Mouse (Mus musculus): ENCODE results near the gene Trappc10. TPM values are rescaled to one million over a fixed set of nuclear protein-coding genes. Genes with fewer than 3 reads are reported as not detected.
A peak's percentile ranks its signal among the peaks of the same experiment; 100 is the strongest.

Trappc10 gene
- polyA plus RNA-seq, 1 experiment from 2014 or later: 28.4 TPM

DNA sequence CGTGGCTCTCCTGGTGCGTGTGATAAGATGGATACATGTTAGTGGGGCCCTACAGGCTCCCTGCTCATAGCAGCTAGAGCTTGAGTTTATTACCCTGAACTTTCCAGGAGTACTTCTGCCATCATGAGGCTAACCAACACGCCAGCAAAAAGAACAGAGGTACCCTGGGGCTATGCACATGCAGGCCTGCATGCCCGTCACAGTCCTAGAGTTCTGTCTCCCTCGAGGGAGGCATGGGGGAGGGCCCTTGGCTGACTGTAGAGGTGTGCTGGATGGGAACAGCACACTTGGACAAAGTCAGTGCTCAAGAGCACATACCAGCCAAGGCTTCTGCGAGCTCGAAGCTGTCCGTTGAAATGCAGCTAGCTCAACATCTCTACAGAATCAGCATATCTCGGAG lies 36.0 kb upstream of the Trappc10 start:
- Histone ChIP-seq H3K4me2 (no peak overlapping the region), H3K9ac (replicated peaks) (no peak overlapping the region), H3K4me3 (replicated peaks) (no peak overlapping the region), H3K36me3 (peaks cover 72% of the 10 kb centered on the region), H3K4me1 (no peaks in the 10 kb centered on the region), H3K9me3 (replicated peaks) (no peaks in the 10 kb centered on the region), H3K27ac (replicated peaks) (no peak overlapping the region), H3K27me3 (replicated peaks) (no peaks in the 10 kb centered on the region)
- ATAC-seq (ENCODE audit: low FRiP score): no peak
- WGBS: 87% methylated on average over 9 of the region's 9 CpGs

DNA sequence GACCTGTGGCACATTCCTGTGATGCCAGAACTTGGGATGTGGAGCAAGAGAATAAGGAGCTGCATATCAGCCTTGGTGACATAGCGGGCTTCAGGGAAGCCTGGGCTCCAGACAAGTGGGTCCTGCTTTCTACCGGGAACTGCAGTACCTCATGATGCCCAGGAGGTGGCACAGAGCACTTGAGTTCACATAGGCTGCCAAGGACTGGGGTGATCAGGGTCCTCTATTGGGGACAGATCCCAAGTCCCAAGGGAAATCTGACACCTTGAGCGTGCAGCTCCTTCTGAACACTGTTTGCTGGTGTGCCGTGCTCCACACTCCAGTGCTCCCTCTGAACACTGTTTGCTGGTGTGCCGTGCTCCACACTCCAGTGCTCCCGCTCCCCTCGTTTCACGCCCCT lies 34.8 kb upstream of the Trappc10 start:
- 46% methylated on average over 8 of the region's 8 CpGs for WGBS
- H3K27ac ChIP-seq (replicated peaks): no peak overlapping the region
- peak; percentile 75 for ATAC-seq (ENCODE audit: low FRiP score)
- no peaks in the 10 kb centered on the region for H3K27me3 ChIP-seq (replicated peaks)
- no peak overlapping the region for H3K4me3 ChIP-seq (replicated peaks)
- H3K4me1 ChIP-seq: no peaks in the 10 kb centered on the region
- H3K4me2 ChIP-seq: no peak overlapping the region
- no peak overlapping the region for H3K9ac ChIP-seq (replicated peaks)
- peaks cover 78% of the 10 kb centered on the region for H3K36me3 ChIP-seq
- H3K9me3 ChIP-seq (replicated peaks): no peaks in the 10 kb centered on the region

DNA sequence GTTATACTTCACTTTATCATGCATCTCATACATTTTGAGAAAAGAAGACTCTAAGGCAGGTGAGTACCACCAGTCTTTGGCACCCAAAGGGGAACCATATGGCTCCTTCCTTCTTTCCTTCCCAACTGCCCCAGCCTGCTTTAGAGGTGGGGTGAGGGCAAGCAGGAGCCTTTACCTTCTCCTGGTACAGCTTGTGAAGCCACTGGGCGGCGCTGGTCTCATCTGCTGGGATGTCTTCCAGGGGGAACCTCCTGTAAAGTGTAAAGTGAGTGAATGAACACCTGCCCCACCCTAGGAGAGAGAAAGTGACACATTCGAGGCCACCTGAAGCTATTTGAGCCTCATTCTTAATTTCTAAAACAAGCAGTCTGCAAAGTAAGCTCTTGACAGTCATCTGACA lies 33.4 kb upstream of the Trappc10 start:
- H3K27me3 ChIP-seq (replicated peaks): no peaks in the 10 kb centered on the region
- WGBS: 83% methylated on average over 3 of the region's 3 CpGs
- no peak for ATAC-seq (ENCODE audit: low FRiP score)
- H3K9ac ChIP-seq (replicated peaks): no peak overlapping the region
- H3K36me3 ChIP-seq: peaks cover 79% of the 10 kb centered on the region
- H3K9me3 ChIP-seq (replicated peaks): no peaks in the 10 kb centered on the region
- H3K4me2 ChIP-seq: no peak overlapping the region
- no peak overlapping the region for H3K27ac ChIP-seq (replicated peaks)
- no peak overlapping the region for H3K4me3 ChIP-seq (replicated peaks)
- H3K4me1 ChIP-seq: no peaks in the 10 kb centered on the region

DNA sequence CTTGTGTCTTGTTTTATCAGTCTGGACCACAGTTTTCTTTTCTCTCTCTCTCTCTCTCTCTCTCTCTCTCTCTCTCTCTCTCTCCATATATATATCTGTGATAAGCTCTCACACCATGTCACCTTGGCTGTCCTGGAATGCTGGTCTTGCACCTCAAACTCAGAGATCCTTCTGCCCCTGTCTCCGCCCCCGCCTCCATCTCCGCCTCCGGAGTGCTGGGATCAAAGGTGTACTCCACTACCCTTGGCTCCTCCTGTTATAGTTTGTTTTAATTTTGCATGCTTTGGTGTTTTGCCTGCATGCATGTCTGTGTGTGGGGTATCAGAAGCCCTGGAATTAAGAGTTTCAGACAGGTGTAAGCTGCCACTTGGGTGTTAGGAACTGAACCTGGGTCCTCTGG lies 31.8 kb upstream of the Trappc10 start:
- Histone ChIP-seq H3K9ac (replicated peaks) (no peak overlapping the region), H3K4me3 (replicated peaks) (no peak overlapping the region), H3K27me3 (replicated peaks) (no peaks in the 10 kb centered on the region), H3K4me1 (no peaks in the 10 kb centered on the region), H3K27ac (replicated peaks) (no peak overlapping the region), H3K9me3 (replicated peaks) (no peaks in the 10 kb centered on the region), H3K4me2 (no peak overlapping the region), H3K36me3 (peaks cover 77% of the 10 kb centered on the region)
- WGBS: 93% methylated on average over 4 of the region's 4 CpGs
- ATAC-seq (ENCODE audit: low FRiP score): no peak

DNA sequence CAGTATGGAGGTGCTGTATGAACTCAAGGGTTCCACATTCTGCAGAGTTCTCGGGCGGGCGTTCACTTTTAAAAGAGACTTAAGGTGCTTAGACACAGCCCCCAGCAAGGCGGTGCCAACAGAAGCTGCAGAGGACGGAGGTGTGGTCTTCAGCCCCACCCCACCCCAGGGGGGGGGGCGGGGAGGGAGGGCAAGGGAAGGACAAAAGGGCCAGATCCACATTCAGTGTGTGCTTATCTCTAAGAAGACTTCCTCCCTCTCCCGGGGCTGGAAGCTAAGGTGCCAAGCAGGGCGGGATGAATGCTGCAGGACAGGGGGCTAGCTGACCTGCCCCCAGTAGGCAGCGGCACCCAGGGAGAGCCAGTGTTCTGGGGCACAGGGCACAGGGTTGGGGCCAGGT lies 28.5 kb upstream of the Trappc10 start:
- no peaks in the 10 kb centered on the region for H3K4me1 ChIP-seq
- H3K9ac ChIP-seq (replicated peaks): no peak overlapping the region
- H3K4me3 ChIP-seq (replicated peaks): no peak overlapping the region
- 60% methylated on average over 8 of the region's 9 CpGs for WGBS
- no peak overlapping the region for H3K27ac ChIP-seq (replicated peaks)
- ATAC-seq (ENCODE audit: low FRiP score): no peak
- H3K4me2 ChIP-seq: no peak overlapping the region
- no peaks in the 10 kb centered on the region for H3K9me3 ChIP-seq (replicated peaks)
- H3K27me3 ChIP-seq (replicated peaks): no peaks in the 10 kb centered on the region
- peaks cover 61% of the 10 kb centered on the region for H3K36me3 ChIP-seq

DNA sequence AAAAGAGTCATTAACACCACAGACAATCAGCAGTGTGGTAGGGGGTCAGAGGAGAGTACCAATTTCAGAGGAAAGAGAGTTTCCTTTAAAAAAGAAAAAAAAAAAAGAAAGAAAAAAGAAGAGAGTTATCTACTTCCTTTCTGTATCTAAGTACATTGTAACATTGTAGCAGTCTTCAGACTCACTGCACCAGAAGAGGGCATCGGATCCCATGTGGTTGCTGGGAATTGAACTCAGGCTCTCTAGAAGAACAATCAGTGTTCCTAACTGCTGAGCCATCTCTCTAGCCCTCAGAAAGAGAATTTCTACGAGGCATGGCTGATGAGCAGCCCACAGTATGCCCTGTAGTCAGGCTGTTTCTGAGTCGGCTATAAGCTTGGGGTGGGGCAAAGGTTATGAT lies 21.4 kb upstream of the Trappc10 start:
- Histone ChIP-seq H3K4me3 (replicated peaks) (no peak overlapping the region), H3K36me3 (peaks cover 4% of the 10 kb centered on the region; the same call in 1 of the 2 replicates), H3K27ac (replicated peaks) (no peak overlapping the region), H3K9ac (replicated peaks) (no peak overlapping the region), H3K9me3 (replicated peaks) (no peaks in the 10 kb centered on the region), H3K4me2 (no peak overlapping the region), H3K4me1 (no peaks in the 10 kb centered on the region), H3K27me3 (replicated peaks) (no peaks in the 10 kb centered on the region)
- WGBS: 72% methylated on average over 3 of the region's 3 CpGs
- no peak for ATAC-seq (ENCODE audit: low FRiP score)

DNA sequence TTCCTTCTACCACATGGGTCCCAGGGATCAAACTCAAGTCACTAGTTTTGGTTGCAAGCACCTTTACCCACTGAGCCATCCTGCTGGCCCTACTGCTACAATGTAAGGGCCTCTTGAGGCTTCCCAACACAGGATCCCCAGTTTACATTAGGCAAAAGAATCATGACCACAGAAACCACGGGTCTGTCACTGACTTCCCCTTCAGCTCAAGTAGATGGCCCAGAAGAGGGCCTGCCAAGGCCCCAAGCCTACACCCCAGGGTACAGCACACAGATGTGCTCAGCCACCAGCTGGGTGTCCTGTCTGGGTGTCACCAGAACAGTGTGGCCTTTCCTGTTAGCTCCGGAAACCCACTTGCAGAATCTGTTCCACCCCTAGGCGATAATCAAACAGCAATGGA lies 20.3 kb upstream of the Trappc10 start:
- no peaks in the 10 kb centered on the region for H3K9me3 ChIP-seq (replicated peaks)
- no peak overlapping the region for H3K9ac ChIP-seq (replicated peaks)
- no peaks in the 10 kb centered on the region for H3K27me3 ChIP-seq (replicated peaks)
- no peaks in the 10 kb centered on the region for H3K36me3 ChIP-seq
- H3K27ac ChIP-seq (replicated peaks): no peak overlapping the region
- no peak overlapping the region for H3K4me2 ChIP-seq
- H3K4me1 ChIP-seq: no peaks in the 10 kb centered on the region
- no peak overlapping the region for H3K4me3 ChIP-seq (replicated peaks)
- WGBS: 83% methylated on average over 3 of the region's 3 CpGs
- ATAC-seq (ENCODE audit: low FRiP score): no peak

DNA sequence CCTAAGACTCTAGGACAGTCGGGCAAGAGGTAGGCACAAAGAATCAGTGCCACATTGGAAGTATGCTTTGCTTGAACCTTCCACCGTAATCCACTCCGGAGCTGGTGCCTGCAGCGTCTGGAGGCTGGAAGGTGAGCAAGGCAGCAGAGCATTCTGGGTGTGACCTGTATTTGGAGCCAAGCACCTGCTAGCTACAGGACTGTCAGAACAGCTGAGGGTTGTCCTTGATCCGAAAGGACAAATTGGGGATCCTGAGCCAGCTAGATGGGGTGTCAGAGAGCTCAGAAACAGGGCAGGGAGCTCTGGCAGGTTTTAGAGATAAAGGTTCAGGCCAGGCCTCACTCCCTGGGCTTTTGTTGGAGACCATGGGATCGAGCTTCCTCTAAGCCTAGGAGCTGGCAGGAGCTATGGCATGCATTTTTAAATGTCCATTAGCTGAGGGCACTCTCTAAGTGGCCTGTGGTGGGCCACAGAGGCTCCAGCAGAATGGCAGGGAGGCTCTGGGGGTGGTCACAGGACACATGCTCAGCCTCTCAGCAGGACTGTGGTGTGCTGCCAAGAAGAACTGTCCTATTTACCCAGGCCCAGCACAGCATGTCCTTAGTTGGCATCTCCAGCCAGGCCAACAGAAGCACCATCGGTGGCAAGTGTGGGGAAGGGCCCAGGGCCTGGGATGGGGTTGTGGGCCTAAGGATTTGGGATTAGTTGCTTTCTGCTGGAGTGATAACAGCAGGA lies 16.6 kb upstream of the Trappc10 start:
- WGBS: 75% methylated on average over 7 of the region's 7 CpGs
- ATAC-seq (ENCODE audit: low FRiP score): no peak

DNA sequence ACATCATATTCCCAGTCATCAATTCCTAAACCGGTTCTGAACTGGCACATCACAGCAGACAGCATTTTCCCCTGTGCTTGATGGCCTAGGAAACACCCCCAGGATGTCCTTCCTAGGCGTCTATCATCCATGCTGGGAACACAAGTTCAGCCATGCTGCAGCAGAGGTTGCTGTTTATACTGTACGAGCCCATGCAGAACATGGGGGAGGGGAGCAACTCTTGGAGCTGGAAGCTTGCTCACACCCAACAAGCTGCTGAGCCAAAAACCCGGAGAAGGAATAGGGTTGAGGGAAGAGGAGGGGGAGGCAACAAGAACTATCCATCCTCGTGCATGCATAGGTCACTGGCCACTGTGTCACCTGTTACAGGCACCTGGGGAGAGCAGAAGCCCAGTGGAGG lies 15.9 kb upstream of the Trappc10 start:
- H3K4me2 ChIP-seq: no peak overlapping the region
- no peak overlapping the region for H3K4me3 ChIP-seq (replicated peaks)
- no peaks in the 10 kb centered on the region for H3K4me1 ChIP-seq
- WGBS: 35% methylated on average over 5 of the region's 5 CpGs
- H3K27me3 ChIP-seq (replicated peaks): no peaks in the 10 kb centered on the region
- no peaks in the 10 kb centered on the region for H3K9me3 ChIP-seq (replicated peaks)
- H3K27ac ChIP-seq (replicated peaks): no peak overlapping the region
- no peak overlapping the region for H3K9ac ChIP-seq (replicated peaks)
- no peaks in the 10 kb centered on the region for H3K36me3 ChIP-seq
- ATAC-seq (ENCODE audit: low FRiP score): no peak

More for the DNA sequence above, 16.6 kb upstream of the Trappc10 start:
- no peak overlapping the region for H3K4me2 ChIP-seq
- no peaks in the 10 kb centered on the region for H3K36me3 ChIP-seq
- H3K9ac ChIP-seq (replicated peaks): no peak overlapping the region
- no peak overlapping the region for H3K4me3 ChIP-seq (replicated peaks)
- no peak overlapping the region for H3K27ac ChIP-seq (replicated peaks)
- H3K4me1 ChIP-seq: no peaks in the 10 kb centered on the region
- H3K27me3 ChIP-seq (replicated peaks): no peaks in the 10 kb centered on the region
- no peaks in the 10 kb centered on the region for H3K9me3 ChIP-seq (replicated peaks)

DNA sequence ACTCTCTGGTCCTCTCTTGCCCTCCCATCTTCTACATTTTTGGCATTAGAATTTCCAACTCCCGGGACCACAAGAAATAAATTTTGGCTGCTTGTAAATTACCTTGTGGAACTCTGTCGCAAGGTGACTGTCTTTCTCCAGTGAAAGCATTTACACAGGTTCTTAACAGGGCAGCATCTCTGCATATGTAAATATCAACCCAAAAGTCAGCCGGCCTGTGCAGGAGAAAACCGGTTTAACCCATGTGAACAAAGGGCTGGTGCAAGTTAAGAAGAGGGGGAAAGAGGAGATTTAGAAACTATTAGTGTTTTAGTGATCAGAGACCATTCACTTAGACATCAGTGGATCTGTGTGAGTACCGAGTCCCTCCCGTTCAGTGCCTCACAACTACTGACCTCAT lies 15.3 kb upstream of the Trappc10 start:
- Histone ChIP-seq H3K4me1 (no peaks in the 10 kb centered on the region), H3K4me3 (replicated peaks) (no peak overlapping the region)
- 56% methylated on average over 6 of the region's 6 CpGs for WGBS

DNA sequence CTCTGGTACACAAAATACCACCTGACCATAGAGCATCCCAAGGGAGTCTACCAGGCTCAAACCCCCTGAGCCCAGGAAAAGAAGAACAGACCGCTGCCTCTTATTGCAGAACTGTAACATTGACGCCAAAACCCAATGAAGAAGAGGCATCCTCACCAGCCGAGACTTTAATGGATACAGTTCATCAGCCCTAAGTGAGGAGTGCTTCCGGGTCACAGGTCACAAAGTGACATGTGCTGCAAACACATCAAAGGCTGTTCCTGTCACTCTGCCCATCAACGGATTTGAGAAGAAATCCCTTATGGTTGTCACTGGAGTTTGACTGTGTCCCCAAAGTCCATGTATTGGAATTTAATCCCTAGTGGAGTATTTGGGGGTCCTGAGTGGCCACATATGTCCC lies 14.8 kb upstream of the Trappc10 start:
- H3K4me3 ChIP-seq (replicated peaks): no peak overlapping the region
- 82% methylated on average over 5 of the region's 5 CpGs for WGBS
- H3K9ac ChIP-seq (replicated peaks): no peak overlapping the region
- H3K9me3 ChIP-seq (replicated peaks): no peaks in the 10 kb centered on the region
- no peaks in the 10 kb centered on the region for H3K27me3 ChIP-seq (replicated peaks)
- no peaks in the 10 kb centered on the region for H3K4me1 ChIP-seq
- H3K36me3 ChIP-seq: no peaks in the 10 kb centered on the region
- ATAC-seq (ENCODE audit: low FRiP score): no peak
- H3K27ac ChIP-seq (replicated peaks): no peak overlapping the region
- no peak overlapping the region for H3K4me2 ChIP-seq

More for the DNA sequence above, 15.3 kb upstream of the Trappc10 start:
- Histone ChIP-seq H3K9me3 (replicated peaks) (no peaks in the 10 kb centered on the region), H3K27me3 (replicated peaks) (no peaks in the 10 kb centered on the region), H3K27ac (replicated peaks) (no peak overlapping the region), H3K4me2 (no peak overlapping the region), H3K9ac (replicated peaks) (no peak overlapping the region), H3K36me3 (no peaks in the 10 kb centered on the region)
- ATAC-seq (ENCODE audit: low FRiP score): no peak

DNA sequence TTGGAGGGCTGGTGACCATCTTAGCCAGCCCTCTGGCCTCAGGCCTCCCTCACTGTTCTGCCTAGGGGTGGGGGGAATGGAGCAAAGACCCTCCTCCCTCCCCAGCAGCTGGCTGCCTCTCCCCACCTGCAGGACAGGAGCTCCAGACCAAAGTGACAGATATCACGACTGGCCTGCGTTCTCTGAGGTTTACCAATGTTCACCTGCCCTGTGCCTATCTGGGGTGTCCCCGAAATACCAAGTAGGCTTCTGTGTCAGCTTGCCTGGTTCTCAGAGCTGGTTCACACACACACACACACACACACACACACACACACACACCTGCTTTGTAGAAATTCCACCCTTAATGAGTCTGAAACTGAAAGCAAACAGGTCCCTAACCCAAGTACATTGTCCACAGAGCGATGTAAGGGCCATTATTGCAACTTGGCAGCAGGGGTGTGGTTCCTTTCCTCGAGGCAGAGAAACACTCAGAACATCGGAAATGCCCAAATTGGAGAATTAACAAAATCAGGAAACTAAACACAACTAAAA lies 13.8 kb upstream of the Trappc10 start:
- 79% methylated on average over 6 of the region's 6 CpGs for WGBS
- Histone ChIP-seq H3K27me3 (replicated peaks) (no peaks in the 10 kb centered on the region), H3K27ac (replicated peaks) (no peak overlapping the region)

More for the DNA sequence above, 13.8 kb upstream of the Trappc10 start:
- H3K4me1 ChIP-seq: no peaks in the 10 kb centered on the region
- no peak overlapping the region for H3K9ac ChIP-seq (replicated peaks)
- ATAC-seq (ENCODE audit: low FRiP score): no peak
- no peaks in the 10 kb centered on the region for H3K9me3 ChIP-seq (replicated peaks)
- H3K4me2 ChIP-seq: no peak overlapping the region
- H3K36me3 ChIP-seq: no peaks in the 10 kb centered on the region
- H3K4me3 ChIP-seq (replicated peaks): no peak overlapping the region

Data from neural tube, embryonic 15.5 days (tissue).